In genomic region chr9:110244567-110244888, GRCm38 (mm10) we compare ENCODE assay signal across 8 mouse cellular contexts. TPM values are rescaled to one million over a fixed set of nuclear protein-coding genes. Genes with fewer than 3 reads are reported as not detected.
DNase-seq lines count a peak whose midpoint lies in the region; ATAC-seq and TF ChIP-seq lines count a peak whose summit lies in the region.

No protein-coding gene starts in this region.

- DNase-seq in heart, adult 2 months = no peak
- peak; percentile 91 for DNase-seq in midbrain, embryonic 11.5 days (ENCODE audit: low spot score, missing footprints)
- DNase-seq in layer of hippocampus, adult 9-10 months (ENCODE audit: low spot score) = no peak
- DNase-seq in spleen, postnatal 14 days (ENCODE audit: low spot score in 2 of 2) = no peak
- no peak for DNase-seq in spleen, postnatal 10 days (ENCODE audit: low spot score in 2 of 2)

- peak overlapping the region; percentile 100 for H3K4me2 ChIP-seq in heart, embryonic 14.5 days (ENCODE audit: low read length)
- peak overlapping the region; percentile 97 for H3K4me2 ChIP-seq in hindbrain, embryonic 12.5 days (replicated peaks)
- peak overlapping the region; percentile 100 for H3K4me2 ChIP-seq in midbrain, embryonic 11.5 days

- no peak for ATAC-seq in heart, embryonic 14.5 days (ENCODE audit: insufficient number of reproducible peaks, insufficient read depth, low FRiP score, low read depth)
- 0 out of 2 replicates have a peak, but pooled peaks have one; percentile 2 for ATAC-seq in hindbrain, embryonic 12.5 days (ENCODE audit: low FRiP score)
- ATAC-seq in midbrain, embryonic 11.5 days (ENCODE audit: low FRiP score) = 0 out of 2 replicates have a peak, but pooled peaks have one; percentile 1

- peaks cover 5 to 9% of the 10 kb centered on the region in 2 experiments for H3K4me1 ChIP-seq in heart, embryonic 14.5 days (ENCODE audit: control insufficient read depth in 2 of 2, insufficient read depth in 2 of 2, low read length in 2 of 2)
- H3K4me1 ChIP-seq in heart, adult 2 months (ENCODE audit: control insufficient read depth, insufficient read depth, low read length) = peaks cover 3% of the 10 kb centered on the region; the same call in 1 of the 2 replicates
- no peaks in the 10 kb centered on the region for H3K4me1 ChIP-seq in bone marrow macrophage, adult 2 months (ENCODE audit: control insufficient read depth, insufficient read depth, low read length)
- peaks cover 27% of the 10 kb centered on the region for H3K4me1 ChIP-seq in hindbrain, embryonic 12.5 days
- H3K4me1 ChIP-seq in midbrain, embryonic 11.5 days (ENCODE audit: control insufficient read depth, insufficient read depth, low read length) = peaks cover 21% of the 10 kb centered on the region

- no peaks in the 10 kb centered on the region for H3K79me2 ChIP-seq in heart, adult 2 months (replicated peaks; ENCODE audit: control insufficient read depth, insufficient read depth, low read length)

- intact Hi-C loops in heart, adult 2 months (cut with DNase I) = no loop called here

- 29% methylated on average over 7 of the region's 7 CpGs for WGBS in heart, embryonic 14.5 days
- 33% methylated on average over 7 of the region's 7 CpGs for WGBS in heart, adult 2 months
- 20% methylated on average over 7 of the region's 7 CpGs for WGBS in hindbrain, embryonic 12.5 days
- 31% methylated on average over 7 of the region's 7 CpGs for WGBS in midbrain, embryonic 11.5 days

- peaks cover 19% of the 10 kb centered on the region for H3K36me3 ChIP-seq in heart, embryonic 14.5 days (ENCODE audit: control insufficient read depth, insufficient read depth, low read length)
- H3K36me3 ChIP-seq in heart, adult 2 months (ENCODE audit: control insufficient read depth, insufficient read depth, low read length) = no peaks in the 10 kb centered on the region
- peaks cover 19% of the 10 kb centered on the region for H3K36me3 ChIP-seq in hindbrain, embryonic 12.5 days
- 0 out of 2 replicates have a peak, but pooled peaks cover 2% of the 10 kb centered on the region for H3K36me3 ChIP-seq in midbrain, embryonic 11.5 days (ENCODE audit: control insufficient read depth, insufficient read depth, low read length)

- no peak overlapping the region; the same call in 1 of the 2 replicates for H3K9ac ChIP-seq in heart, embryonic 14.5 days (ENCODE audit: low read length)
- H3K9ac ChIP-seq in heart, adult 2 months (ENCODE audit: low read depth, low read length) = no peak overlapping the region
- peak overlapping the region; percentile 78 for H3K9ac ChIP-seq in hindbrain, embryonic 12.5 days
- peak overlapping the region; percentile 71; the same call in 1 of the 2 replicates for H3K9ac ChIP-seq in midbrain, embryonic 11.5 days (ENCODE audit: low read length)

- TF ChIP-seq EP300 in heart, adult 2 months (IDR thresholded peaks at IDR 0.05; ENCODE audit: insufficient read depth, low read depth, low read length) = no peak

- no peaks in the 10 kb centered on the region for H3K9me3 ChIP-seq in heart, embryonic 14.5 days (ENCODE audit: control insufficient read depth, low read length)
- no peaks in the 10 kb centered on the region for H3K9me3 ChIP-seq in hindbrain, embryonic 12.5 days (replicated peaks)
- H3K9me3 ChIP-seq in midbrain, embryonic 11.5 days (ENCODE audit: control insufficient read depth, low read length) = no peaks in the 10 kb centered on the region

- peak overlapping the region; percentile 48 to 76 for H3K4me3 ChIP-seq in heart, embryonic 14.5 days (ENCODE audit: control insufficient read depth in 1 of 2, insufficient read depth in 1 of 2, low read depth in 1 of 2, low read length in 2 of 2)
- H3K4me3 ChIP-seq in heart, adult 2 months = no peak overlapping the region; the same call in 1 of the 2 replicates
- peak overlapping the region; percentile 69; the same call in 1 of the 2 replicates for H3K4me3 ChIP-seq in bone marrow macrophage, adult 2 months (ENCODE audit: insufficient read depth, low read length)
- peak overlapping the region; percentile 74 for H3K4me3 ChIP-seq in hindbrain, embryonic 12.5 days
- peak overlapping the region; percentile 65 for H3K4me3 ChIP-seq in midbrain, embryonic 11.5 days (ENCODE audit: low read depth, low read length)

- no peak for TF ChIP-seq POLR2A in heart, adult 2 months (IDR thresholded peaks at IDR 0.05; ENCODE audit: insufficient read depth, low read depth, low read length)
- no peak for TF ChIP-seq POLR2A in bone marrow macrophage, adult 2 months (IDR thresholded peaks at IDR 0.05; ENCODE audit: borderline replicate concordance, low read depth, low read length)

- TF ChIP-seq CTCF in heart, adult 2 months (IDR thresholded peaks at IDR 0.05) = no peak
- no peak for TF ChIP-seq CTCF in bone marrow macrophage, adult 2 months (IDR thresholded peaks at IDR 0.05; ENCODE audit: low read depth, low read length)

- H3K27me3 ChIP-seq in heart, embryonic 14.5 days (ENCODE audit: control insufficient read depth, insufficient read depth, low read length) = peaks cover 11% of the 10 kb centered on the region
- peaks cover 4% of the 10 kb centered on the region for H3K27me3 ChIP-seq in heart, adult 2 months (ENCODE audit: control insufficient read depth, insufficient read depth, low read length)
- H3K27me3 ChIP-seq in hindbrain, embryonic 12.5 days = peaks cover 3% of the 10 kb centered on the region; the same call in 1 of the 2 replicates
- peaks cover 3% of the 10 kb centered on the region; the same call in 1 of the 2 replicates for H3K27me3 ChIP-seq in midbrain, embryonic 11.5 days (ENCODE audit: control insufficient read depth, insufficient read depth, low read length)

- H3K27ac ChIP-seq in heart, embryonic 14.5 days (replicated peaks in 1 of 2; ENCODE audit: control insufficient read depth in 1 of 2, insufficient read depth in 1 of 2, low read depth in 2 of 2, low read length in 2 of 2) = no peak overlapping the region
- no peak overlapping the region for H3K27ac ChIP-seq in heart, adult 2 months
- no peak overlapping the region for H3K27ac ChIP-seq in bone marrow macrophage, adult 2 months (ENCODE audit: insufficient read depth, low read depth, low read length)
- no peak overlapping the region for H3K27ac ChIP-seq in hindbrain, embryonic 12.5 days
- H3K27ac ChIP-seq in midbrain, embryonic 11.5 days (ENCODE audit: low read depth, low read length) = no peak overlapping the region

RNA-seq across cellular contexts. Expression of gene Cspg5, which starts 0.9 kb away (rescaled TPM):
- polyA plus RNA-seq in heart, embryonic 14.5 days (2014; fragmentation: Nextera tagmentation; extraction: Ambion mirVana) = 1.9 and 2.5 TPM in 2 replicates
- total RNA-seq in heart, adult 2 months (2021) = under 1 TPM; 0.21 to 0.23 TPM
- polyA plus RNA-seq in heart, adult 2 months (2012; rRNA removed) = 0.15 and 0.29 TPM in 2 replicates
- 0.19 TPM in 1 of 2 replicates, not detected in the other for polyA plus RNA-seq in bone marrow macrophage, adult 2 months (2012; ENCODE audit: insufficient read depth, insufficient read length, missing spikeins)
- polyA plus RNA-seq in hindbrain, embryonic 12.5 days (2016; fragmentation: Nextera tagmentation; extraction: Ambion mirVana) = 27.3 and 27.7 TPM in 2 replicates
- 12.9 and 14.2 TPM in 2 replicates for polyA plus RNA-seq in midbrain, embryonic 11.5 days (2014; fragmentation: Nextera tagmentation; extraction: Ambion mirVana)

Comparison
In these comparisons a context has a peak if more than half of its experiments do, and no peak if none do; other contexts are left out.
1. H3K9ac ChIP-seq: peak in hindbrain, embryonic 12.5 days (single experiment) and midbrain, embryonic 11.5 days (single experiment); none in heart, embryonic 14.5 days (single experiment) and heart, adult 2 months (single experiment).
2. Peak in every context shown above with its lines, with median percentiles within 50 percentile points of each other: H3K4me2 ChIP-seq.